Mouse (Mus musculus) frontal cortex, adult 2 months (tissue): Measurements from ENCODE around the gene Cpt1a. TPM values are rescaled to one million over a fixed set of nuclear protein-coding genes. Genes with fewer than 3 reads are reported as not detected.
A peak's percentile ranks its signal among the peaks of the same experiment; 100 is the strongest.

Source experiments
- DNase-seq, 2 experiments: peaks; one replicate each; pipeline ENCODE4 v3.0.0; 2022; ENCODE audit warnings: low spot score in 1 of 2; ENCODE audit errors: extremely low spot score in 1 of 2
- polyA plus RNA-seq: library from polyadenylated mRNA; depleted of rRNA; stranded (reverse); fragments of >200 nt; gene quantifications from 2 replicates; pipeline ENCODE4 v1.2.3, GENCODE M21; 2012

Gene Cpt1a
- polyA plus RNA-seq, 1 experiment, result 25.1 TPM

- DNase-seq, result no peak
Measured at GRCm38 (mm10) chr19:3363510-3363909, 41.4 kb downstream of the Cpt1a start.

- no peak for DNase-seq
Measured at GRCm38 (mm10) chr19:3365089-3365488, 43.0 kb downstream of the Cpt1a start.

DNA sequence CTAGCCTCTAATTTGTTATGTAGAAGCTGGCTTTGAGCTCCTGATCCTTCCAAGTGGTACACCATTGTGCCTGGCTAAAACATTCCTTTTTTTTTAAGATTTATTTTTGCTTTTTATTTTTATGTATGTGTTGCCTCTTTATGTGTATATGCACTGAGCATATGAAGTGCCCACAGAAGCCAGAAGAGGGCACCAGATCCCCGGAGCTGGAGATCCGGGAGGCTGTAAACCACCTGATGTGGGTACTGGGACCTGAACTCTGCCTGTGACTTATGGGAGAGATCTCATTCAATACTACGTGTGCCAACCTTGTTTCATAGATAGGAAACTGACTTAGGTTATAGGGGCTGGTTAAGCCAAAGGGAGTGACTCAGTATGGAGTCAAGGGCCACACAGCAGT lies 46.1 kb downstream of the Cpt1a start:
- DNase-seq, result no peak

- no peak for DNase-seq
Measured at GRCm38 (mm10) chr19:3373380-3373779, 51.2 kb downstream of the Cpt1a start.

DNA sequence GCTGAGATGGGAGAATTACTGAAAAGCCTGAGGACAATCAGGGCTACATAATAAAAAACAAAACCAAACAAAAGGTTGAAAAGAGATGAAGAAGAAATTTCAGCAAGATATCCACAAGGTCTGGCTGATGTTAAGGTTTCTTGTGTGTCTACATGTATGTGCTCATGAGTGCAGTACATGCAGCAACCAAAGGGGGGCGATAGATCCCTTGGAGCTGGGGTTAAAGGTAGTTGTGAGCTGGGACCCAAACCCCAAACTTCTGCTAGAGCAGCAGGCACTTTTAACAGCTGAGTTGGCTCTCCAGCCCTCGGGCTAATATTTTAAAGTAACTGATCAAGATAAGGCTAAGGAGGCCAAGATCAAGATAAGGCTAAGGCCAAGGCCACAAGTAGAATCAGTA lies 51.9 kb downstream of the Cpt1a start:
- no peak for DNase-seq

- DNase-seq, result no peak
Measured at GRCm38 (mm10) chr19:3375945-3376495, 53.9 kb downstream of the Cpt1a start.

DNA sequence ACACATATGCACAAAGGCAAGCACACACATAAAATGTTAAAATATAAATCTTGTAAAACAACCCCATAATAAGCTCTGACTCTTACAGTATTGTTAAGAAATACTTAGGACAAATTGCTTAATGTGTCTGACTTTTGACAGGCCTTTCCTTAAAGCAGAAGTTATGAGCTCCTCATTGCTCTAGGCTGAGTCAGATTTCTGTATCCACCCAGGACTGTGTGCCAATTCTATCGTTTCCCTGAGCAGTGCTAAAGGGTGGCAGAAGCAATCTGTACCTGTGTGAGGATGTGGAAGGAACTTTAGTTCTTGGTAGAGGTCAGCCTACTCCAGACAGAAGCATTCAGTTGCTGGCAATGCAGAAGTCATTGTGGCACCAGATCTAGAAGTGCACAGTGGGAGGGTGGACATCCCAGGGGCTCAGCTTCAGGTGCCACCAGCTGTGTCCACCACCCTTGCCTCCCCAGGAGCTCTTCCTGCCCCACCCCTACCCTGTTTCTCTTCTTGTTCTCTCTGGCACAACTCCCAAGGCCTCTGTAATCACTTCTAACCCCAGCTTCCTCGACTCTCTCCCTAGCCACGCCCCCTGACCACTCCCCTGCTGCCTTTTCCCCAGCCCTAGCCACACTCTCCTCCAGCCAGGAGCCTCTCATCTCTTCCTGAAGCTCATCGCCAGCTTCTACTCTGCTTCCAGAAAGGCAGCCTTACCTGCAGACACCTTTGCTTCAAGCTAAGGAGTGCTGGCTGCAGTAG lies 55.0 kb downstream of the Cpt1a start:
- no peak for DNase-seq

DNA sequence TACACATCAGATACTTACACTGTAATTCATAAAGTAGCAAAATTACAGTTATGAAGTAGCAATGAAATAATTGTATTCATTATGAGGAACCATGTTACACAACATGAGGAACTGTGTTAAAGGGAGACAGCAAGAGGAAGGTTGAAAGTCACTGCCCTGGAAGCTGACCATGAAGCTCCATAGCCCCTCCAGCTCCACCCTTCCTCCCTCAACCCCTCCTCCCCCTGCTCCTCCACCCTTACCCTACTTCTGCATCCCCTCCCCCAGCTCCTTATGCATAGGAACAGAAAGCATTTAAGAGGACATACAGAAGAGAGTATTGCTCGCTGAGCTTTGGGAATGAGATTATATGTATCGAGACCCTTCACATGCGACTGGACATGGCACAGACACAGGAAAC lies 56.5 kb downstream of the Cpt1a start:
- DNase-seq, result no peak

GRCm38 (mm10) chr19:3388061-3388460 lies 65.9 kb downstream of the Cpt1a start:
- DNase-seq, result no peak

- peak; percentile 60 to 77 for DNase-seq
Measured at GRCm38 (mm10) chr19:3388629-3389057, 66.5 kb downstream of the Cpt1a start, which contains the start of gene Tesmin. Tesmin (plus strand) TSS chr19:3388857.

DNA sequence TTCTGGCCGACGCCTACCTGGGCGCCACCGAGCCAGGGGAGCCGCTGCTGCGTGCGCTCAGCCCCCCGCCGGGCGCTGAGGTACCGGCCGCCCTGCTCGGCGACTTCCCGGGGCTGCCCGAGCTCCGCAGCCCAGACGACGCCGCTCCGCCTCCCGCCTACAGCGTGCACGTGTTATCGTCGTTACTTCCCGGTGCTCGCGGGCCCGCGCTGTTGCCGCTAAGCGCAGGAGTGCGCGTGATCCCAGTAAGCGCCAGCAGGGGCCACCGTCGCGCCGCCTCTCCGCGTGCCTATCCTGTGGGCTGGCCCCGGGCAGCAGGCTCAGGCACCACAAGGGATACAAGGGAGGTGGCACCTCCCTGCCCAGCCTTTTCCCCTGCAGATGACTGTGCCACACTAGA lies 67.0 kb downstream of the Cpt1a start:
- DNase-seq, result peak; percentile 61 to 88

GRCm38 (mm10) chr19:3392384-3392783 lies 70.2 kb downstream of the Cpt1a start:
- no peak for DNase-seq

DNA sequence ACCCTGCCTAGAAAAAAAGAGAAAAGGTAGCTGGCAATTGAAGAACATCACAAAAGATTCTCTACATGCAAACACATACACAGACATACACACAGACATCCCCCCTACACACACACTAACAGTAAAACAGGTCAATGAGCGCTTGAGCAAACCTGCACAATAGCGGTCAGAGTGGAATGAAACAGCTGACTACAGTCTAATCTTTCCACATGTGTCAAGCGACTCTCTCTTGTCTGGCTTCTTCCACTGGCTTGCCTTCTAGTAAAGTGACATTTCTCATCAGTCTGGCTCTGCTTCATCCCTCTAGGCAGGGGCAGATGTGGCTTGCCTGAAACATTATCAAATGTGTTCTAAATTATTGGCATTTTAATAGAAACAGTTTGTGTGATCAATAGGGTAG lies 72.1 kb downstream of the Cpt1a start:
- no peak for DNase-seq

GRCm38 (mm10) chr19:3400057-3400456 lies 77.9 kb downstream of the Cpt1a start:
- no peak for DNase-seq

GRCm38 (mm10) chr19:3401504-3401903 lies 79.4 kb downstream of the Cpt1a start:
- no peak for DNase-seq

DNA sequence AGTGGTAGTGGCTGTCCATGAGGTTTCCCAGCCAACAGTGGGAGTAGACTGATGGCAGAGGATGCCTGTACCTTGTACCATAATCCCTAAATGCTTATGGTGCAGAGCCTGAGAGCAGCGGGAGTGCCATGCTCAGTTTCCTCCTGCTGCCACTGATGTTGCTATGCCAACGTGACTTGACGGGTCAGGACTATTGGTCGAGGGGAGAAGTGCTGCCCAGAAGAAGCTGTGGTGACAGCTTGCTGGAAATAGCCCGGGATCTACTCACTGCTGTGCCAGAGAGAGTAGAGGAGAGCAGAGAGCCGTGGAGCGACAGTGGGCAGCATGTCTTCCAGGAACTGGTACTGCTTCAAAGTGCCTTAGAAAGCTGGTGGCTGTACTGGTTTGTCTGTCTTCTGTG lies 79.8 kb downstream of the Cpt1a start:
- no peak for DNase-seq

- DNase-seq, result no peak
Measured at GRCm38 (mm10) chr19:3402390-3402789, 80.3 kb downstream of the Cpt1a start.

DNA sequence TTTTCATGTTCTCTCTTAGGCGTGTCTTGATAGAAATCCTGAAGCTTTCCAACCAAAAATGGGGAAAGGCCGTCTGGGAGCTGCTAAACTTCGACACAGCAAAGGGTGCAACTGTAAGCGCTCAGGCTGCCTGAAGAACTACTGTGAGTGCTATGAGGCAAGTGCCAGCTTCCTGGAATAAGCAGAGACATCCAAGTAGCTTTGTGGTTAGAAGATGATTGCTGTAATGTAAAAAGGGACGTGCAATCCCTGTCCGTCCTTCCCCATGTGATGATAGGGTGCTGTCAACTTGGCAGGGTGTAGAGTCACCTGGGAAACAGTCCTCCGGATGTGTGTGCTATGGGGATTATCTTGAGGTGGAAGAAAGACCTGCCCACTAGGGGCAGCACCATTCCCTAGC lies 81.9 kb downstream of the Cpt1a start:
- DNase-seq, result no peak

DNA sequence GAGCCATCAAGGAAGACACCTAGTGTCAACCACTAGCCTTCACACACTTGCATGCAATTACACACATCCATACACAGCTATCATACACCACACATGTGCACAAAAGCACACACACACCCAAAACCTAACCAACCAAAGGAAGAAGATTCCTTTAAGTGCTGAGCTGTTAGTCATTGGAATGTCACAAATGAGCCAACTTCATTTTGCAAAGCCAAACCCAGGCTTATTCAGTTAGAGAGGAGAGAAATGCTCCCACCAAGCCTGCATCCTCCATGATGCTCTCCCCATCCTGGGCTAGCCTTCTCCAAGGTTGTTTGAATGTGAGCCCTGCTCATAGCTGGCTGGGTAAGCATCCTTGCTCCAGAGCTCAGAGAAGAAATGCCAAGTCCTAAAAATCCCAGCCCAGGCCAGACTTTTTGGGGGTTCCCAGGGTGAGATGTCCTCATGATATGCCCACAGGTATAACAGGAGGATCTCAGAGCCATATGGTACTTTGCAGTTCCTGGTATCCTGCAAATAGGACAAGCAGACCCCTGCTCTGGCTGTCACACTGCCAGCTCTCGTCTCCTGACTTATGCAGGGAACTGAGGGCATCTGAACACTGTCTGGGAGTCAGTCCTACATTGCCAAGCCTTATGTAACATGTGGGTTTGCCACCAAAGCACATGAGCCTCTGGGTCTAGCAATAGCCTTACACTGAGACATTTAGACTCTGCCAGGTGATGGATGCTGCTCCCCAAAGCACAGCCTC lies 83.6 kb downstream of the Cpt1a start:
- DNase-seq, result no peak

DNA sequence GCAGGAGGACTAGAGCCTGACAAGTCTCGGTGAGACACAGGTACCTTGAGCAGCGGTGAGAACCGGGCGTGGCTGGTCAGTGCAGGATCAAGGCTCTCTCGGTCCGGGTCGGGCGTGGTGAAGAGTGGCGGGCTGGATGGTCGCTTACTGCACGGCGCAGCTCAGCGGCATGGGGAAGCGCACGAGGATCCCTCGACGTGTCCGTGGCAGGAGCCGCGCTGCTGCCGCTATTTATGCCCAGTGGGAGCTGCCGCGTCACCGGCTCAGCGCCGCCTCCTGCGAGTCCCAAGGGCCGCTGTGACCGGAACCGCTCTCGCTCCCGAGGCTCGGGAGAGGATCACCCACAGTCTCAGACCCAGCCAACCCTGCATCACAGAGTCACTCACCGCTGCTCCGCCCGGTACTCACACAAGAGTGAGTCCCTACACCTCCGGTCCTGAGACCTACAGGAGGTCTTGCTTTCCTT lies 92.2 kb downstream of the Cpt1a start, which contains the start of gene Gal:
Gene Gal, minus strand, starts transcription at position 277 of the 466 bp plus-strand sequence.
- DNase-seq, result no peak

DNA sequence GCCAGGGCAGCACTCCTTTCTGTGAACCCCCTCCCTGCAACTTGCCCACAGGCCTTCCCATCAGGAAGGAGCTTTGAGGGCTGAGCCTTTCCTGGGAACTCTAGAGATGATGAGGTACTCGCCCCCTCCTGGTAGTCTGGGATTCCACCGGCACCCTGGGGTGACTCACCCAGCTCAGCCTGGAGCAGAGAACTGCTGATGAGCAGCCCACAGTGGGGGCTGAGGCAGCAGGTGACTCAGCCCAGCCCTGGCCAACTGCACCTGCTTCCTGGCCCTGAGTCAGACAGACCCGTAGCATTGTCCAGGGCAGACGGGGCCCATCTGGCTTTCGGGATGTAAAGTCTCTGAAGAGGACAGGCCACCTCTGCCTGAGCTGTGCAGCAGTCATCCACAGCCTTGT lies 97.1 kb downstream of the Cpt1a start:
- peak; percentile 30 to 71 for DNase-seq
